Mouse (Mus musculus) left cerebral cortex, postnatal 4 days (tissue): ENCODE measurements around the gene H2-Ke6. TPM values are rescaled to one million over a fixed set of nuclear protein-coding genes. Genes with fewer than 3 reads are reported as not detected.
"Not testable (repeated sequence)": the region's sequence is repeated elsewhere in the genome, so short reads cannot be mapped to it uniquely, and the experiment has no call there.

Source experiments
- DNase-seq: peaks from one replicate; pipeline ENCODE4 v3.0.0-alpha.2; 2022
- intact Hi-C: fragments of 180-260 bp; cut with DNase I; formaldehyde crosslinking; loops from one replicate; pipeline ENCODE4 v1.15.1; 2025
- microRNA-seq: library from miRNA; unstranded; fragments of <30 nt; microRNA quantifications from one replicate; pipeline ENCODE4 v1.2.0, GENCODE M21; 2022
- total RNA-seq, 2 experiments: library from RNA; stranded (reverse); gene quantifications; 2 replicates each; pipeline ENCODE4 v1.2.3; 2021

Gene H2-Ke6
- total RNA-seq, 2 experiments from 2014 or later = 41.6 to 45.2 TPM

GRCm38 (mm10) chr17:34000150-34000537 lies 27.7 kb downstream of the H2-Ke6 start, which contains the start of gene H2-K1:
Gene H2-K1, minus strand, starts transcription at chr17:34000347.
- intact Hi-C loops = no loop called here
- DNase-seq = peak; percentile 60

GRCm38 (mm10) chr17:33999341-34000149 lies 28.3 kb downstream of the H2-Ke6 start:
- no peak for DNase-seq
- intact Hi-C loops = loop anchor here (5.0 kb wide), 1 partner anchor 1293 kb away; no protein-coding TSS in a partner anchor

GRCm38 (mm10) chr17:33998697-33999096 lies 29.2 kb downstream of the H2-Ke6 start:
- DNase-seq = not testable (repeated sequence)
- intact Hi-C loops = loop anchor here (5.0 kb wide), 1 partner anchor 1294 kb away; no protein-coding TSS in a partner anchor

GRCm38 (mm10) chr17:33997025-33997424 lies 30.8 kb downstream of the H2-Ke6 start:
- intact Hi-C loops = loop anchor here (5.0 kb wide), 1 partner anchor 1295 kb away; no protein-coding TSS in a partner anchor

GRCm38 (mm10) chr17:33995651-33996050 lies 32.2 kb downstream of the H2-Ke6 start:
- intact Hi-C loops = loop anchor here (2.0 to 5.0 kb wide), 2 partner anchors 1271 to 1297 kb away; no protein-coding TSS in a partner anchor
- DNase-seq = no peak

More at GRCm38 (mm10) chr17:33997025-33997424, 30.8 kb downstream of the H2-Ke6 start:
- not testable (repeated sequence) for DNase-seq

- intact Hi-C loops = loop anchor here (2.0 to 5.0 kb wide), 2 partner anchors 1272 to 1297 kb away; no protein-coding TSS in a partner anchor
- no peak for DNase-seq
These were observed 32.9 kb downstream of the H2-Ke6 start for GRCm38 (mm10) chr17:33994959-33995358.

GRCm38 (mm10) chr17:33991788-33992664 lies 35.8 kb downstream of the H2-Ke6 start:
- intact Hi-C loops = no loop called here
- DNase-seq = peak; percentile 59

- intact Hi-C loops = not testable (repeated sequence)
- DNase-seq = peak; percentile 68
These were observed 45.7 kb downstream of the H2-Ke6 start for GRCm38 (mm10) chr17:33982136-33982535.

GRCm38 (mm10) chr17:33981192-33981909 lies 46.5 kb downstream of the H2-Ke6 start:
- intact Hi-C loops = not testable (repeated sequence)
- DNase-seq = peak; percentile 91

- intact Hi-C loops = no loop called here
- DNase-seq = no peak
These were observed 47.5 kb downstream of the H2-Ke6 start for GRCm38 (mm10) chr17:33980181-33981035.

GRCm38 (mm10) chr17:33979512-33980050 lies 48.3 kb downstream of the H2-Ke6 start:
- no peak for DNase-seq
- intact Hi-C loops = no loop called here

- intact Hi-C loops = no loop called here
- DNase-seq = no peak
These were observed 49.2 kb downstream of the H2-Ke6 start for GRCm38 (mm10) chr17:33978631-33979031.

GRCm38 (mm10) chr17:33977861-33978557 lies 49.9 kb downstream of the H2-Ke6 start:
- intact Hi-C loops = no loop called here
- DNase-seq = no peak

Small RNA genes lying within 50 kb of the gene (microRNA-seq; reads per million reads assigned to microRNA genes)
- gene Mir219a-1 (not detected), gene Mir219c (not detected)

Other genes starting within 250 kb of the H2-Ke6 start
- 10 to 100 TPM in 1 of 2 experiments, 1 to 10 TPM in 1; 9.7 to 10.8 TPM for gene Angptl4, start 246.2 kb downstream of the H2-Ke6 start, total RNA-seq
- 10 to 100 TPM; 38.6 to 44.1 TPM for gene Kank3, start 217.5 kb downstream of the H2-Ke6 start, total RNA-seq
- 1,000 to 10,000 TPM; 1,155 to 1,182 TPM for gene Rps28, start 203.5 kb downstream of the H2-Ke6 start, total RNA-seq
- 100 to 1,000 TPM; 214 to 232 TPM for gene Ndufa7, start 203.5 kb downstream of the H2-Ke6 start, total RNA-seq
- gene Cd320, start 185.0 kb downstream of the H2-Ke6 start, total RNA-seq = 10 to 100 TPM; 21.6 to 25.4 TPM
- not detected for gene Gm7029, start 154.2 kb downstream of the H2-Ke6 start, total RNA-seq
- gene Kifc1, start 137.4 kb downstream of the H2-Ke6 start, total RNA-seq = 1 to 10 TPM; 7.7 to 9.4 TPM
- gene Platr17, start 122.9 kb downstream of the H2-Ke6 start, total RNA-seq = not detected
- gene Daxx, start 118.6 kb downstream of the H2-Ke6 start, total RNA-seq = 10 to 100 TPM; 37.6 to 39.2 TPM
- gene Tapbp, start 112.2 kb downstream of the H2-Ke6 start, total RNA-seq = 10 to 100 TPM; 45.5 to 56.6 TPM
- gene Zbtb22, start 112.2 kb downstream of the H2-Ke6 start, total RNA-seq = 10 to 100 TPM; 33.2 to 36.8 TPM
- gene Rgl2, start 98.5 kb downstream of the H2-Ke6 start, total RNA-seq = 10 to 100 TPM; 74.1 to 75.5 TPM
- 10 to 100 TPM; 90.5 to 96.1 TPM for gene Pfdn6, start 87.7 kb downstream of the H2-Ke6 start, total RNA-seq
- gene Wdr46, start 87.4 kb downstream of the H2-Ke6 start, total RNA-seq = 10 to 100 TPM; 30.1 to 36.6 TPM
- gene B3galt4, start 76.6 kb downstream of the H2-Ke6 start, total RNA-seq = 1 to 10 TPM; 6.6 to 6.8 TPM
- gene Vps52, start 72.2 kb downstream of the H2-Ke6 start, total RNA-seq = 10 to 100 TPM; 72.2 to 72.6 TPM
- gene Rps18, start 72.1 kb downstream of the H2-Ke6 start, total RNA-seq = 100 to 1,000 TPM; 557 to 591 TPM
- 10 to 100 TPM in 1 of 2 experiments, 1 to 10 TPM in 1; 8.2 to 13.8 TPM for gene H2-K1, start 27.7 kb downstream of the H2-Ke6 start, total RNA-seq
- 10 to 100 TPM; 23.6 to 28.2 TPM for gene Ring1, start 3.4 kb downstream of the H2-Ke6 start, total RNA-seq
- gene Slc39a7, start 3.6 kb upstream of the H2-Ke6 start, total RNA-seq = 10 to 100 TPM; 96.3 to 98.7 TPM
- 10 to 100 TPM; 80.7 to 84.9 TPM for gene Rxrb, start 3.8 kb upstream of the H2-Ke6 start, total RNA-seq
- 1 to 10 TPM; 6.8 to 9.8 TPM for gene Col11a2, start 11.4 kb upstream of the H2-Ke6 start, total RNA-seq
- gene H2-Oa, start 64.3 kb upstream of the H2-Ke6 start, total RNA-seq = not detected
- gene H2-DMa, start 91.5 kb upstream of the H2-Ke6 start, total RNA-seq = 10 to 100 TPM; 19.5 to 20.5 TPM
- 100 to 1,000 TPM; 247 to 267 TPM for gene Brd2, start 94.6 kb upstream of the H2-Ke6 start, total RNA-seq
- gene H2-DMb2, start 115.2 kb upstream of the H2-Ke6 start, total RNA-seq = under 1 TPM; 0.34 to 0.40 TPM
- gene H2-DMb1, start 125.0 kb upstream of the H2-Ke6 start, total RNA-seq = under 1 TPM; 0.46 to 0.97 TPM
- gene Tap1, start 159.5 kb upstream of the H2-Ke6 start, total RNA-seq = 1 to 10 TPM; 2.2 to 3.6 TPM
- gene Psmb9, start 159.7 kb upstream of the H2-Ke6 start, total RNA-seq = 1 to 10 TPM in 1 of 2 experiments, under 1 TPM in 1; 0.77 to 1.1 TPM
- 1 to 10 TPM; 1.3 to 1.9 TPM for gene Psmb8, start 169.7 kb upstream of the H2-Ke6 start, total RNA-seq
- 1 to 10 TPM; 3.1 to 3.5 TPM for gene Tap2, start 175.5 kb upstream of the H2-Ke6 start, total RNA-seq
- gene H2-Ob, start 210.8 kb upstream of the H2-Ke6 start, total RNA-seq = not detected
- 1 to 10 TPM in 1 of 2 experiments, under 1 TPM in 1; 0.80 to 1.2 TPM for gene H2-Ab1, start 229.6 kb upstream of the H2-Ke6 start, total RNA-seq